In genomic region chr4:101450150-101450780, GRCm38 (mm10) we compare ENCODE assay signal across 8 mouse cellular contexts. TPM values are rescaled to one million over a fixed set of nuclear protein-coding genes. Genes with fewer than 3 reads are reported as not detected.
DNase-seq lines count a peak whose midpoint lies in the region; ATAC-seq and TF ChIP-seq lines count a peak whose summit lies in the region.

No protein-coding gene starts in this region.

- no peaks in the 10 kb centered on the region for H3K9me3 ChIP-seq in embryonic facial prominence, embryonic 14.5 days (ENCODE audit: control insufficient read depth, low read length)
- H3K9me3 ChIP-seq in embryonic facial prominence, embryonic 10.5 days: no peaks in the 10 kb centered on the region
- no peaks in the 10 kb centered on the region for H3K9me3 ChIP-seq in limb, embryonic 14.5 days (ENCODE audit: control insufficient read depth, low read length)
- H3K9me3 ChIP-seq in liver, embryonic 11.5 days (ENCODE audit: control insufficient read depth, low read length): no peaks in the 10 kb centered on the region

- H3K4me3 ChIP-seq in embryonic facial prominence, embryonic 14.5 days (ENCODE audit: low read depth, low read length): no peak overlapping the region
- no peak overlapping the region for H3K4me3 ChIP-seq in embryonic facial prominence, embryonic 10.5 days
- no peak overlapping the region for H3K4me3 ChIP-seq in limb, embryonic 14.5 days (replicated peaks; ENCODE audit: low read length)
- H3K4me3 ChIP-seq in liver, embryonic 11.5 days (ENCODE audit: low read depth, low read length): no peak overlapping the region

- intact Hi-C loops in heart, postnatal 25 days (cut with DNase I): no loop called here

- H3K4me1 ChIP-seq in embryonic facial prominence, embryonic 14.5 days (ENCODE audit: control insufficient read depth, insufficient read depth, low read length): no peaks in the 10 kb centered on the region
- H3K4me1 ChIP-seq in embryonic facial prominence, embryonic 10.5 days: no peaks in the 10 kb centered on the region
- no peaks in the 10 kb centered on the region for H3K4me1 ChIP-seq in limb, embryonic 14.5 days (ENCODE audit: control insufficient read depth, insufficient read depth, low read length)
- H3K4me1 ChIP-seq in liver, embryonic 11.5 days (replicated peaks; ENCODE audit: control insufficient read depth, insufficient read depth, low read length): no peaks in the 10 kb centered on the region

- no peaks in the 10 kb centered on the region for H3K27me3 ChIP-seq in embryonic facial prominence, embryonic 14.5 days (replicated peaks; ENCODE audit: control insufficient read depth, insufficient read depth, low read length)
- no peaks in the 10 kb centered on the region for H3K27me3 ChIP-seq in embryonic facial prominence, embryonic 10.5 days (replicated peaks; ENCODE audit: low read depth, poor library complexity, severe bottlenecking)
- H3K27me3 ChIP-seq in limb, embryonic 14.5 days (ENCODE audit: control insufficient read depth, insufficient read depth, low read length): no peaks in the 10 kb centered on the region
- no peaks in the 10 kb centered on the region for H3K27me3 ChIP-seq in liver, embryonic 11.5 days (replicated peaks; ENCODE audit: control insufficient read depth, insufficient read depth, low read length)

- H3K36me3 ChIP-seq in embryonic facial prominence, embryonic 14.5 days (ENCODE audit: control insufficient read depth, insufficient read depth, low read length): no peaks in the 10 kb centered on the region
- peaks cover 48% of the 10 kb centered on the region for H3K36me3 ChIP-seq in embryonic facial prominence, embryonic 10.5 days (replicated peaks)
- H3K36me3 ChIP-seq in limb, embryonic 14.5 days (ENCODE audit: control insufficient read depth, insufficient read depth, low read length): peaks cover 4% of the 10 kb centered on the region; the same call in 1 of the 2 replicates
- no peaks in the 10 kb centered on the region for H3K36me3 ChIP-seq in liver, embryonic 11.5 days (ENCODE audit: control insufficient read depth, insufficient read depth, low read length)

- no peak overlapping the region for H3K4me2 ChIP-seq in embryonic facial prominence, embryonic 14.5 days (ENCODE audit: low read depth, low read length)
- no peak overlapping the region for H3K4me2 ChIP-seq in limb, embryonic 14.5 days (replicated peaks; ENCODE audit: low read depth, low read length, severe bottlenecking)
- no peak overlapping the region for H3K4me2 ChIP-seq in liver, embryonic 11.5 days

- peak; percentile 77 for DNase-seq in embryonic facial prominence, embryonic 14.5 days (ENCODE audit: low spot score)
- DNase-seq in embryonic facial prominence, embryonic 10.5 days (ENCODE audit: low spot score): no peak
- DNase-seq in cerebellum, adult 9-11 months: peak; percentile 99
- DNase-seq in heart, postnatal 25 days (ENCODE audit: low spot score): peak; percentile 14
- peak; percentile 26 for DNase-seq in limb, embryonic 14.5 days (ENCODE audit: low spot score)
- DNase-seq in liver, embryonic 11.5 days (ENCODE audit: low spot score): no peak

- TF ChIP-seq POLR2A in limb, embryonic 14.5 days (IDR thresholded peaks at IDR 0.05; ENCODE audit: borderline replicate concordance, extremely low read depth, insufficient read depth, insufficient read length): no peak

- 77% methylated on average over 20 of the region's 20 CpGs for WGBS in embryonic facial prominence, embryonic 14.5 days
- WGBS in embryonic facial prominence, embryonic 10.5 days: 93% methylated on average over 20 of the region's 20 CpGs
- 80% methylated on average over 20 of the region's 20 CpGs for WGBS in limb, embryonic 14.5 days
- 90% methylated on average over 20 of the region's 20 CpGs for WGBS in liver, embryonic 11.5 days

- no peak overlapping the region for H3K27ac ChIP-seq in embryonic facial prominence, embryonic 14.5 days (replicated peaks; ENCODE audit: low read depth, low read length)
- H3K27ac ChIP-seq in embryonic facial prominence, embryonic 10.5 days (replicated peaks): no peak overlapping the region
- H3K27ac ChIP-seq in limb, embryonic 14.5 days (replicated peaks; ENCODE audit: low read depth, low read length): no peak overlapping the region
- no peak overlapping the region for H3K27ac ChIP-seq in liver, embryonic 11.5 days (ENCODE audit: low read depth, low read length)

- ATAC-seq in embryonic facial prominence, embryonic 14.5 days (ENCODE audit: low read depth): peak; percentile 67; the same call in 1 of the 2 replicates
- ATAC-seq in limb, embryonic 14.5 days (ENCODE audit: low FRiP score, low read depth): peak; percentile 44; the same call in 1 of the 2 replicates
- ATAC-seq in liver, embryonic 11.5 days (replicated peaks; ENCODE audit: low FRiP score): no peak
- ATAC-seq in granulocyte monocyte progenitor cell, adult 5-6 weeks (replicated peaks; ENCODE audit: poor library complexity, severe bottlenecking): no peak
- no peak for ATAC-seq in erythroblast, adult 5-6 weeks (replicated peaks; ENCODE audit: low FRiP score, poor library complexity, severe bottlenecking)

- H3K9ac ChIP-seq in embryonic facial prominence, embryonic 14.5 days (ENCODE audit: low read depth, low read length): no peak overlapping the region
- H3K9ac ChIP-seq in limb, embryonic 14.5 days (ENCODE audit: low read depth, low read length, severe bottlenecking): no peak overlapping the region
- H3K9ac ChIP-seq in liver, embryonic 11.5 days (ENCODE audit: low read depth, low read length): no peak overlapping the region

RNA-seq across cellular contexts. Expression of gene Ak4, which starts 31.2 kb away (rescaled TPM):
- polyA plus RNA-seq in embryonic facial prominence, embryonic 14.5 days (2014; fragmentation: Nextera tagmentation; extraction: Ambion mirVana): 5.0 and 6.7 TPM in 2 replicates
- 25.0 and 32.2 TPM in 2 replicates for polyA plus RNA-seq in embryonic facial prominence, embryonic 10.5 days (2016; fragmentation: Nextera tagmentation; extraction: Ambion mirVana)
- 10 to 100 TPM; 27.7 to 27.8 TPM for total RNA-seq in heart, postnatal 25 days (2021)
- 17.9 and 18.4 TPM in 2 replicates for polyA plus RNA-seq in limb, embryonic 14.5 days (2012; rRNA removed)
- 5.8 TPM in 2 replicates for polyA plus RNA-seq in limb, embryonic 14.5 days (2014; fragmentation: Nextera tagmentation; extraction: Ambion mirVana)
- polyA plus RNA-seq in liver, embryonic 11.5 days (2014; fragmentation: Nextera tagmentation; extraction: Ambion mirVana): 14.8 and 17.0 TPM in 2 replicates
- total RNA-seq in granulocyte monocyte progenitor cell, adult 5-6 weeks (2014; fragmentation: Nextera tagmentation): 10.6 and 12.3 TPM in 2 replicates
- 27.4 and 37.0 TPM in 2 replicates for total RNA-seq in granulocyte monocyte progenitor cell, adult 5-6 weeks (2017)
- 1.5 and 3.8 TPM in 2 replicates for total RNA-seq in erythroblast, adult 5-6 weeks (2015; ENCODE audit: low replicate concordance)
- total RNA-seq in erythroblast, adult 5-6 weeks (2017; ENCODE audit: low replicate concordance): 0.84 and 2.2 TPM in 2 replicates

RNA-seq across cellular contexts. Expression of gene Dnajc6, which starts 46.2 kb away (rescaled TPM):
- 4.4 and 4.8 TPM in 2 replicates for polyA plus RNA-seq in embryonic facial prominence, embryonic 14.5 days (2014; fragmentation: Nextera tagmentation; extraction: Ambion mirVana)
- polyA plus RNA-seq in embryonic facial prominence, embryonic 10.5 days (2016; fragmentation: Nextera tagmentation; extraction: Ambion mirVana): 1.5 and 1.6 TPM in 2 replicates
- total RNA-seq in heart, postnatal 25 days (2021): under 1 TPM; 0.42 to 0.56 TPM
- 0.82 and 0.85 TPM in 2 replicates for polyA plus RNA-seq in limb, embryonic 14.5 days (2012; rRNA removed)
- polyA plus RNA-seq in limb, embryonic 14.5 days (2014; fragmentation: Nextera tagmentation; extraction: Ambion mirVana): 0.53 and 0.98 TPM in 2 replicates
- polyA plus RNA-seq in liver, embryonic 11.5 days (2014; fragmentation: Nextera tagmentation; extraction: Ambion mirVana): 0.14 and 0.22 TPM in 2 replicates
- 7.3 and 12.5 TPM in 2 replicates for total RNA-seq in granulocyte monocyte progenitor cell, adult 5-6 weeks (2014; fragmentation: Nextera tagmentation)
- 15.4 and 24.3 TPM in 2 replicates for total RNA-seq in granulocyte monocyte progenitor cell, adult 5-6 weeks (2017)
- 6.7 and 8.6 TPM in 2 replicates for total RNA-seq in erythroblast, adult 5-6 weeks (2015; ENCODE audit: low replicate concordance)
- total RNA-seq in erythroblast, adult 5-6 weeks (2017; ENCODE audit: low replicate concordance): 5.1 and 5.9 TPM in 2 replicates

Comparison
In these comparisons a context has a peak if more than half of its experiments do, and no peak if none do; other contexts are left out.
1. DNase-seq: peak in embryonic facial prominence, embryonic 14.5 days (single experiment), cerebellum, adult 9-11 months (single experiment), heart, postnatal 25 days (single experiment) and limb, embryonic 14.5 days (single experiment); none in embryonic facial prominence, embryonic 10.5 days (single experiment) and liver, embryonic 11.5 days (single experiment).
2. ATAC-seq: peak in embryonic facial prominence, embryonic 14.5 days (single experiment) and limb, embryonic 14.5 days (single experiment); none in liver, embryonic 11.5 days (single experiment), granulocyte monocyte progenitor cell, adult 5-6 weeks (single experiment) and erythroblast, adult 5-6 weeks (single experiment).